Mouse (Mus musculus) ES-Bruce4 (cell line): ENCODE results near the gene Gkap1.

Experiments
- CTCF ChIP-seq: IDR thresholded peaks from one replicate; pipeline ENCODE4 v1.8.1; 2011; ENCODE audit warnings: low read depth, low read length
- EP300 ChIP-seq: IDR thresholded peaks from 2 replicates; pipeline ENCODE4 v1.6.1; 2011; ENCODE audit warnings: low read depth, low read length; ENCODE audit not compliant: insufficient read depth
- POLR2A ChIP-seq: IDR thresholded peaks from one replicate; pipeline ENCODE4 v1.8.1; 2011; ENCODE audit warnings: low read length; ENCODE audit not compliant: insufficient read depth

DNA sequence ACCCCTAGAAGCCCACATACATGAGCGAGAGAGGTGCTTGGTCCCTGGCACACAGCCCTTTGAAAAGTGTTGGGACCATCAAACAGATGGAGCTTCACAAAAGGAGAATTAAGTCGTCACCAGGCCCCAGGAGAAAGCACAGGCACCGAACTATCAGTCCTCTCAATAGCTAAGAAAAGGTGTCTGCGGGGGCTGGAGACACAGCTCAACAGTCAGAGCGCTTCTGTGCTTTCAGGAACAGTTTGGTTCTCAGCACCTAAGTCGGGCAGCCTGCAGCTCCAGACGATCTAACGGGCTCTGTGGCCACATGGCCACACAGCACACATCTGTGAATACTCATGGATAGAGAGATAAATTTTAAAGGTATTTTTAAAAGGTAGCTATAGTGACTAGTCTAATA, 89.2 kb downstream of the Gkap1 start:
- TF ChIP-seq CTCF (no peak), POLR2A (no peak), EP300 (no peak)
